Mouse (Mus musculus) kidney, adult 9 months (tissue): ENCODE measurements around the gene Wdr18.
"Not testable (repeated sequence)": the region's sequence is repeated elsewhere in the genome, so short reads cannot be mapped to it uniquely, and the experiment has no call there.

Source experiments
- DNase-seq: peaks from one replicate; pipeline ENCODE4 v3.0.0; 2022

The Wdr18 gene

DNA sequence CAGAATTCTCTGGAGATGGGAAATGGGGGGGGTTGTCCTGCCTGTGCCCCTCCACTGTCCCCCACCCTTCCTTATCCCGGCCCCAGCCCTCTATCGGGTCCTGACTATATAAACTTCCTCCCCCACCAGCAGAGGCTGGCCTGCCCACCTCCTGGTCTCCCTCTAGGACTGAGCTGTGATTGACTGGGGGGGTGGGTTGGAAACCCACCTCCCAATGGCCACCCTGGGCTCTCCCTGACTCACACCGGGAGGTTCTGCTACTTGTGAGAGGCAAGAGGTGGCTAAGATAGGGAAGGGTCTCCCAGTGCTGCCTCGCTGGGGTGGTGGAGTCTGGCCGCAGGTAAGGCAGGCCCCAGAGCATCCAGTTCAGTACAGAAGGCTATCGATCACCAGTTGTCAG is 12.4 kb upstream of the Wdr18 start:
- no peak for DNase-seq

GRCm38 (mm10) chr10:79949873-79950272 is 10.1 kb upstream of the Wdr18 start:
- DNase-seq = peak; percentile 77

DNA sequence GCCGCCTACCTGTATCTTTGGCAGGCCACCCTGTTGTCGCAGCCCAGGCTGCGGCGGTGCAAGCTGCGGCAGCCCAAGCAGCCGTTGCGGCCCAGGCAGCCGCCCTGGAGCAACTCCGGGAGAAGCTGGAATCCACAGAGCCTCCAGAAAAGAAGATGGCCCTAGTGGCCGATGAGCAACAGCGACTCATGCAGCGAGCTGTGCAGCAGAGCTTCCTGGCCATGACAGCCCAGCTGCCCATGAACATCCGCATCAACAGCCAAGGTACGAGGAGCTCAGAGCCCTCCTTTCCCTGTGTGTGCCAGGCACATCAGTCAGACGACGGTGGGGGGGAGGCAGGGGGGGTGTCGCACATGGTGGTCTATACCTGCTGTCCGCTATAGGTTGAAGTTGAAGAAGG is 9.3 kb upstream of the Wdr18 start:
- no peak for DNase-seq

DNA sequence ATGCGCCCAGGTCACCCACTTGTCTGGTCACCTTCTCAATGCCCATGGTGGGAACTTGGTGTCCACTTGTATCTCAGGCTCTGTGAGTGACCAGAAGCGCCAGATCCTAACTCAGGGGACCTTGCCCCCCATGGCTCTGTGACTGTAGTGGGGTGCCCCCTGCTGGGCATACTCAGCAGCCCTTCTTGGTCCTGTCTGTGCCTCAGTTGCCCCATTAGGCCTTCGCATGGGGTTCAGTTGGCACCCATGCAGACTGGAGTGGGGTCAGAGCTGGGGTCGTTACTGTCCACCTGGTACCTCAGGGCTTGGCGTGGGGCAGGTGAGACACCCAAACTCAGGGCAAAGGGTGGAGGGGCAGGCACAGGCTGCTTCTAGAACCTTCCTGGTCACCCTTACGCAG is 6.0 kb upstream of the Wdr18 start:
- DNase-seq = peak; percentile 63

DNA sequence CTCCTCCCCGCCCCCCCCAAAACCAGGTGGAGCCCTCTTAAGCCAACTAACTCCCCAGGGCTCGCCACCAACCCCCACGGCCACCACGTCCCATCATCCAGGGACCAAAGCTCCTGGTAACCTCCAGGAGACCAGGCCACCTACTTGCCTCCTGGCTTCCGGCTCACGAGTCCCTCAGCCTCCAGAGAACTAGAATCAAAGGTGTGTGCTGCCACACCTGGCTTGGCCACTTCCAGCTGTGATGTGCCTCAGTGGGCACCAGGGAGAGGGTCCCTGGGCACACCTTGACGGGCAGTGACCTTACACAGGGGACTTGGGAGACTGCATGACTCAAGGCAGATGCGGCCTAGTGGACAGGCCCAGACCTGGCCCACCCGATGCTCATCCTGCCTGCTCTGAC is 4.3 kb upstream of the Wdr18 start:
- DNase-seq = no peak

GRCm38 (mm10) chr10:79956643-79957154 is 3.3 kb upstream of the Wdr18 start:
- DNase-seq = no peak

DNA sequence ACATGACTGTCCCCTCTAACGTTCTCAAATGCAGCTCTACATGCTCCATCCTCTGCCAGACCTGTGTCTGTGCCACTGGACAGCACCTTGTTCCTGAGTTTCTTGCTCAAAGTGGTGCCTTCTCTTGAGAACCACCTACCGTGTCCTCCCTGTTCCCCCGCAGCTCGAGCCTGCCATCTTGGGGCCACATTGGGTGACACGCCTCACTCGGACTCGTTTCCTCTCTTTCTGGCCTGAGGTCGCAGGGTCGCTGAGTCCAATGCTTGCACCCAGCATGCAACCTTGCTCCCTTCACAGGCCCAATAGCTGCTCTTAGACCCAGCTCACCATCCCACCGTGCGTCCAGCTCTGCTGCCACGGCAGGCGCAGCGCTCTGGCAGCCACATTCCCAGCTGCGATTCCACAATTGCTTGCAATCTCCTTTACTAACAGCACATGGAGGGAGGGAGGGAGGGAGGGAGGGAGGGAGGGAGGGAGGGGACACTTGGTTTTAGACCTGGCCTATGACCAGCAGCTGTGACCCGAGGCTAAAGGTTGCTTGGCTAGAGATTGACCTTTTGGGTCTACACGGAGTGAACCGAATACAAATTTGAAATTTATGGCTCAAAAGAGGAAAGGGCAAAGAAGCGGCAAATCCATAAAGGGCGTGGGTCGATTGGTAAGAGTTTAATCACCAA is 1.7 kb upstream of the Wdr18 start:
- DNase-seq = peak; percentile 93

GRCm38 (mm10) chr10:79959412-79959811 is 540 bp upstream of the Wdr18 start:
- DNase-seq = not testable (repeated sequence)

DNA sequence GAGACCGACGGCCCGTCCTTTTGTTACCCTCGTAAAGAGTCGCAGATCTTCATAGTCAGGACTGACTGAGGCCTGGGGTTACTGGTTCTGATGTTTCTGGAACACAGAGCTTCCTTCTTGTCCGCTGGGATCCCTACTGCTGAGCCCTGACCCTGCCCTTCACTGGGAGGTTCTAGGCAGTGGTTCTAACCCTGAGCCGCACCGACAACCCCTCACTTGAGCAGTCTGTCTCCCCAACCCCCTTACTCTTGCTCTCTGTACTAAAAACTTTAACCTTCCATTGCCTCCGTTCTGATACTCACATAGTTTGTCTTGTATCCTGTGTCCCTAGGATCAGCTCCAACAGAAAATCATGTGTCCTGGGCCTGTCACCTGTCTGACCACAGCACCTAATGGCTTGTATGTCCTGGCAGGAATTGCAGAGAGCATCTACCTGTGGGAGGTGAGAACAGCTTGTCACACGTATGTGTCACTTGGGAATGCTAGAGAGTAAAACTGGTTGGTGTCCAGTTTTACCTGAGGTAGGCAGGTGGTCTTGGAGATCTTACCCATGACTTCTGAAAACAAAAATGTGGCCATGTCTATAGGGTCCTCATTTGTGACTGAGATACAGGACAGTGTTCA is 831 bp downstream of the Wdr18 start:
- DNase-seq = no peak

DNA sequence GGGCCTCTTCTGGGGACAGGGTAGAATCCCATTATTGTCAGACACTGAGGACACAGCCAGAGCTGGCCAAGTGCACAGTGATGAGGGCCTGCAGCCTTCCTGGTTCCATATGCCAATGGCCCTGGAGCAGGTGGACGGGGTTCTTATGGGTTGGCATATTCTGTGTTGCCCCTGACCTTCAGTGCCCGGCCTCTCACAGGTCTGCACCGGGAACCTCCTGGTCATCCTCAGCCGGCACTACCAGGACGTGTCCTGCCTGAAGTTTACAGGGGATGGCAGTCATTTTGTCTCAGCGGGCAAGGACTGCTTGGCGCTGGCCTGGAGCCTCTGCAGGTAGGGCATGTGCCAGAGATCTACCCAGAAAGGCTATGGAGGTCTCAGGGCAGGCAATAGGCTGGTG is 4.8 kb downstream of the Wdr18 start:
- DNase-seq = no peak

GRCm38 (mm10) chr10:79965325-79965724 is 5.4 kb downstream of the Wdr18 start:
- no peak for DNase-seq

GRCm38 (mm10) chr10:79966886-79967400 is 7.0 kb downstream of the Wdr18 start:
- DNase-seq = peak; percentile 95

DNA sequence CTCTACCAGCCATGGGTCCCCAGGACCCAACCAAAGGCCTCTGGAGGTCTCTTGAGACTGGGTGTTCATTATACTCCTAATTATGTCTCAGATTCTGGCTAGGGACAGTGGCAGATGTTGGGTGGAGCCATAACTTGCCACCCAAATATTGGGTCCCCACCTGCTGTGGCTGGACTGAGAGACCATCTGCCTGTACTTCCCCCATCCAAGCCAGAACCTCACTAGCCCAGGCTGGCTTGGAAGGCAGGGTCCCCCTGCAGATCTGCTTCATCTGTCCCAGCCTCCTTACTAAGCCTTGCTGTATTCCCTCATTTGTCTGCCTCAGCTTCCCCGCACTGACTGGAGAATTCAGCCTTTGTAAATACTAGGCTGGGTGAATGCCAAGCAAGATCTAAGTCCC is 8.2 kb downstream of the Wdr18 start:
- no peak for DNase-seq

GRCm38 (mm10) chr10:79969124-79969568 is 9.2 kb downstream of the Wdr18 start:
- peak; percentile 80 for DNase-seq

- DNase-seq = no peak
Measured at GRCm38 (mm10) chr10:79970415-79971182, 10.6 kb downstream of the Wdr18 start, which contains the start of gene Grin3b. TSS of gene Grin3b (plus strand) at chr10:79970715.

DNA sequence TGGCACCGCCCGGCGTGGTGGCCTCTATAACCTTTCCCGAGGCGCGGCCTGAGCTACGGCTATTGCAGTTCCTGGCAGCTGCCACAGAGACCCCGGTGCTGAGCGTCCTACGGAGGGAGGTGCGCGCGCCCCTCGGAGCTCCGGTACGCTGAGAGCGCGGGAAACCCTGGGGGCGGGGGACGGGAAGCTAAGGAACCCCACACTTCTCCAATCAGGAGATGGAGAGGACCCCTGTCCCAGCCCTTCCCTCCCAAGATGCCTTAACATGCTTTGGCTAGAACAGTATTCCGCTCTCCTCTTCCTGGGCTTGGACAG is 11.2 kb downstream of the Wdr18 start:
- DNase-seq = no peak

GRCm38 (mm10) chr10:79972831-79973230 is 12.9 kb downstream of the Wdr18 start:
- no peak for DNase-seq

- DNase-seq = no peak
Measured at GRCm38 (mm10) chr10:79974087-79974486, 14.1 kb downstream of the Wdr18 start.

DNA sequence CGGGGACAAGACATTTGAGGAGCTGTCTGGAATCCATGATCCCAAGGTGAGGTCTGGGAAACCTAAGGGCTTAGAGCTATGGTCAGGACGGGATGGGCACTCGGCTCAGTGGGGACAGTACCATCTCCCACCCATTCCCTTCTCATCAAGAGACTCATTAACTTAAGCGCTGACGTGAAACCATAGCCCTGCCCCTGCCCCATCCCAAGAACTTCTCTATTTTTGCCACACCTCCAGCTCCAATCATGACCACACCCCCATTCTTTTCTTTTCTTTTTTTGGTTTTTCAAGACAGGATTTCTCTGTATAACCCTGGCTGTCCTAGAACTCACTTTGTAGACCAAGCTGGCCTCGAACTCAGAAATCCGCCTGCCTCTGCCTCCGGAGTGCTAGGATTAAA is 14.7 kb downstream of the Wdr18 start:
- DNase-seq = no peak

DNA sequence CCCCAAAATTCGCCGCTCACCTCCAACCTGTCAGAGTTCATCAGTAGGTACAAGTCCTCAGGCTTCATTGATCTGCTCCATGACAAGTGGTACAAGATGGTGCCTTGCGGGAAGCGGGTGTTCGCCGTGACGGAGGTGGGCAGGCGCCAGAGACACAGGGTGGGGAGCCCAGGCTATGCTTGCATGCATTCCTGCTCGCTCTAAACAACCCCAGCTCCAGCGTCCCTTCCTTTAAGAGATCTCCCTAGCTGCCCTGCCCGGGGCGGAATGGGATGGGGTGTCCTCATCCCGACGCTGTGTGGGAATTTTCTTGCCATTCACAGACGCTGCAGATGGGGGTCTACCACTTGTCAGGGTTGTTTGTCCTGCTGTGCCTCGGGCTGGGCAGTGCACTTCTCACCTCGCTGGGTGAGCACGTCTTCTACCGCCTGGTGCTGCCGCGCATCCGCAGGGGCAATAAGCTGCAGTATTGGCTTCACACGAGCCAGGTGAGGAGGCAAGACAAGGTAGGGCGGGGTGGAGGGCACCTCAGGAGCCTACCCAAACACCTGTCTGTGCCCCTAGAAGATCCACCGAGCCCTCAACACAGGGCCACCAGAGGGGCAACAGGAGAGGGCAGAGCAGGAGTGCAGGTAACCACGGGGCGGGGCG is 16.2 kb downstream of the Wdr18 start:
- DNase-seq = no peak

DNA sequence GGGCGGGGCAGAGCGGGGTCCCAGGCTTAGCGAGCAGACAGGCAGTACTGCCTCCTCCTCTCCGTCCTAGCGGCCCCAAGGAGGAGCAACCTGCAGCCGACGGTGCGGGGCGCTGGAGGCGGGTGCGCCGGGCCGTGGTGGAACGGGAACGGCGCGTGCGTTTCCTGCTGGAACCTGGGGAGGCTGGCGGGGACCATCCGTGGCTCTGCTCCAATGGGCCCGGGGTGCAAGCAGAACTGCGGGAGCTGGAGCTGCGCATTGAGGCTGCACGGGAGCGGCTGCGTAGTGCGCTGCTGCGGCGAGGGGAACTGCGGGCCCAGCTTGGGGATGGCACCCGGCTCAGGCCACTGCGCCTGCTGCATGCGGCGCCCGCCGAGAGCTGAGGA is 16.8 kb downstream of the Wdr18 start:
- no peak for DNase-seq

GRCm38 (mm10) chr10:79977324-79977723 is 17.4 kb downstream of the Wdr18 start:
- no peak for DNase-seq

DNA sequence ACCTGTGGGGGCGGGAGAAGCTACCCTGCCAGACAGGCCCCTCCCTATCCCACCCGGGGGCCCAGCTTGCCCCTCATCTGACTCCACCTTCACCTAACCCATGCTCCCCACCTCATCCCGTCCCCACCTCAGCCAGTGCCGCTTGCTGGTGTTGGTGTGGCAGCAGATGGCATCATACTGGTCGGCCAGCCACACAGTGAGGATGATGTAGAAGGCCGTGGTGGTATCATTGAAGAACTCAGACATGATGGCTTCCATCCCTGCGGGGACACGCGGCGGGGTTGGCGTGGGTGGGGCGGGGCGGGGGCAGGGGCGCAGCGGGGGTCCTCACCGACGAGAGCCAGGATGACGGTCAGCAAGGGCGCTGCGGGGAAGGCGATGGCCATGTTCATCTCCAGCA is 18.1 kb downstream of the Wdr18 start:
- no peak for DNase-seq
